20 mouse cellular contexts compared by ENCODE assay signal in genomic region chr2:79548039-79548600, GRCm38 (mm10).
DNase-seq lines count a peak whose midpoint lies in the region; ATAC-seq and TF ChIP-seq lines count a peak whose summit lies in the region.
"Had no signal": no experiment of that assay in that cellular context is flagged by ENCODE, and none has a peak within 500 bp of the region (broad histone marks: within the 10 kb centered on the region; RNA-seq: fewer than 3 reads in every experiment).

No protein-coding gene starts in this region.

- no peaks in the 10 kb centered on the region for H3K9me3 ChIP-seq in intestine, embryonic 14.5 days (ENCODE audit: control insufficient read depth, low read length)
- no peaks in the 10 kb centered on the region for H3K9me3 ChIP-seq in intestine, postnatal 0 days (ENCODE audit: control insufficient read depth)
- H3K9me3 ChIP-seq in kidney, embryonic 15.5 days (replicated peaks): no peaks in the 10 kb centered on the region
- H3K9me3 ChIP-seq: heart, embryonic 12.5 days; hindbrain, embryonic 10.5 days had no signal

- WGBS in intestine, embryonic 14.5 days: 40% methylated on average over 8 of the region's 8 CpGs
- WGBS in intestine, postnatal 0 days: 57% methylated on average over 8 of the region's 8 CpGs
- 67% methylated on average over 8 of the region's 8 CpGs for whole genome bisulfite sequencing in kidney, embryonic 15.5 days

- no peak for TF ChIP-seq CTCF in intestine, postnatal 0 days (IDR thresholded peaks at IDR 0.05; ENCODE audit: low read depth)

- no peaks in the 10 kb centered on the region for H3K27me3 ChIP-seq in intestine, embryonic 14.5 days (replicated peaks; ENCODE audit: control insufficient read depth, insufficient read depth, low read length)
- H3K27me3 ChIP-seq in intestine, postnatal 0 days (replicated peaks; ENCODE audit: control insufficient read depth, insufficient read depth, low read length): no peaks in the 10 kb centered on the region
- no peaks in the 10 kb centered on the region for H3K27me3 ChIP-seq in kidney, embryonic 15.5 days
- H3K27me3 ChIP-seq: heart, embryonic 12.5 days had no signal

- DNase-seq in intestine, embryonic 14.5 days (ENCODE audit: low spot score): no peak
- peak; percentile 2 for DNase-seq in T-cell, adult 2 months (ENCODE audit: low spot score)
- DNase-seq in thymus, postnatal 25 days: peak; percentile 17
- DNase-seq in gastrocnemius, postnatal 10 days: no peak
- DNase-seq: adrenal gland, postnatal 36 days; cerebellum, adult 9-10 months; forebrain, postnatal 0 days; gastrocnemius, postnatal 25 days; kidney, postnatal 25 days; liver; lung, adult 18-20 months; right cerebral cortex, adult 18-20 months had no signal

- H3K4me2 ChIP-seq in intestine, embryonic 14.5 days (ENCODE audit: low read length): 0 out of 2 replicates have a peak overlapping the region, but pooled peaks have one; percentile 11
- no peak overlapping the region for H3K4me2 ChIP-seq in intestine, postnatal 0 days (replicated peaks; ENCODE audit: low read depth)
- H3K4me2 ChIP-seq in kidney, embryonic 15.5 days: no peak overlapping the region
- H3K4me2 ChIP-seq: heart, embryonic 12.5 days; midbrain, embryonic 11.5 days had no signal

- no peaks in the 10 kb centered on the region for H3K36me3 ChIP-seq in intestine, embryonic 14.5 days (ENCODE audit: control insufficient read depth, insufficient read depth, low read length)
- H3K36me3 ChIP-seq in intestine, postnatal 0 days (ENCODE audit: control insufficient read depth, insufficient read depth): no peaks in the 10 kb centered on the region
- H3K36me3 ChIP-seq in kidney, embryonic 15.5 days: no peaks in the 10 kb centered on the region
- H3K36me3 ChIP-seq: heart, embryonic 12.5 days; hindbrain, embryonic 10.5 days had no signal

- H3K27ac ChIP-seq in intestine, embryonic 14.5 days (ENCODE audit: low read depth): peak overlapping the region; percentile 12
- no peak overlapping the region for H3K27ac ChIP-seq in intestine, postnatal 0 days (ENCODE audit: low read depth, low read length)
- no peak overlapping the region for H3K27ac ChIP-seq in kidney, embryonic 15.5 days
- H3K27ac ChIP-seq: hindbrain, embryonic 10.5 days had no signal

- no peak for ATAC-seq in intestine, embryonic 14.5 days (replicated peaks; ENCODE audit: low FRiP score, low TSS enrichment, low read depth)
- no peak for ATAC-seq in intestine, postnatal 0 days
- peak; percentile 67 for ATAC-seq in megakaryocyte progenitor cell, adult 5-6 weeks (replicated peaks; ENCODE audit: poor library complexity)
- no peak for ATAC-seq in kidney, embryonic 15.5 days (replicated peaks; ENCODE audit: low FRiP score)
- ATAC-seq: activated CD4-positive, CD25-positive, alpha-beta regulatory T cell, adult 4 months; forebrain, postnatal 0 days had no signal

- H3K4me3 ChIP-seq in intestine, embryonic 14.5 days (ENCODE audit: low read depth, low read length): no peak overlapping the region
- H3K4me3 ChIP-seq in intestine, postnatal 0 days (ENCODE audit: low read depth, low read length): no peak overlapping the region
- no peak overlapping the region for H3K4me3 ChIP-seq in kidney, embryonic 15.5 days (replicated peaks)
- H3K4me3 ChIP-seq: erythroblast, embryonic 14.5 days; heart, embryonic 12.5 days; hindbrain, embryonic 10.5 days had no signal

- H3K4me1 ChIP-seq in intestine, embryonic 14.5 days (replicated peaks; ENCODE audit: control insufficient read depth, insufficient read depth, low read length): peaks cover 32% of the 10 kb centered on the region
- H3K4me1 ChIP-seq in intestine, postnatal 0 days (replicated peaks; ENCODE audit: control insufficient read depth, insufficient read depth, low read length): peaks cover 7% of the 10 kb centered on the region; the same call in 1 of the 2 replicates
- H3K4me1 ChIP-seq in kidney, embryonic 15.5 days: peaks cover 29% of the 10 kb centered on the region
- H3K4me1 ChIP-seq: hindbrain, embryonic 10.5 days had no signal

- H3K9ac ChIP-seq in intestine, embryonic 14.5 days (ENCODE audit: low read length): no peak overlapping the region
- no peak overlapping the region for H3K9ac ChIP-seq in intestine, postnatal 0 days (ENCODE audit: low read depth, low read length)
- H3K9ac ChIP-seq in kidney, embryonic 15.5 days: no peak overlapping the region
- H3K9ac ChIP-seq: forebrain, postnatal 0 days; heart, embryonic 12.5 days had no signal

Comparison
In these comparisons a context has a peak if more than half of its experiments do, and no peak if none do; other contexts are left out.
1. DNase-seq: peak in T-cell, adult 2 months (single experiment) and thymus, postnatal 25 days (single experiment); none in intestine, embryonic 14.5 days (single experiment) and gastrocnemius, postnatal 10 days (single experiment).